Mouse (Mus musculus): ENCODE data around the gene Hist1h2bn.

The Hist1h2bn gene

GRCm38 (mm10) chr13:21729544-21729943, 24.4 kb upstream of the Hist1h2bn start:
- DNase-seq: no peak

GRCm38 (mm10) chr13:21733466-21733865, 20.5 kb upstream of the Hist1h2bn start:
- DNase-seq: no peak

GRCm38 (mm10) chr13:21734010-21734905, 19.7 kb upstream of the Hist1h2bn start:
- peak; percentile 63 to 80 for DNase-seq

GRCm38 (mm10) chr13:21734906-21735767, 18.8 kb upstream of the Hist1h2bn start, which contains the start of gene Hist1h4j:
Gene Hist1h4j, plus strand, starts transcription at chr13:21735064.
- peak; percentile 76 to 77 for DNase-seq

- no peak for DNase-seq
Observed at GRCm38 (mm10) chr13:21745006-21745405, 8.9 kb upstream of the Hist1h2bn start.

- DNase-seq: no peak
Observed at GRCm38 (mm10) chr13:21749387-21750158, 4.3 kb upstream of the Hist1h2bn start.

GRCm38 (mm10) chr13:21750159-21751017, 3.5 kb upstream of the Hist1h2bn start, which contains the start of gene Hist1h4k:
Gene Hist1h4k, minus strand, starts transcription at chr13:21750505.
- peak; percentile 93 to 95 for DNase-seq

- DNase-seq: no peak
Observed at GRCm38 (mm10) chr13:21751417-21751816, 2.5 kb upstream of the Hist1h2bn start.

GRCm38 (mm10) chr13:21751827-21752226, 2.1 kb upstream of the Hist1h2bn start:
- DNase-seq: no peak

- DNase-seq: no peak
Observed at GRCm38 (mm10) chr13:21752356-21752755, 1.6 kb upstream of the Hist1h2bn start.

GRCm38 (mm10) chr13:21753051-21753523, 836 bp upstream of the Hist1h2bn start:
- no peak for DNase-seq

- DNase-seq: peak in 1 of 2 experiments; percentile 15
Observed at GRCm38 (mm10) chr13:21754294-21755001, 525 bp downstream of the Hist1h2bn start.

GRCm38 (mm10) chr13:21755707-21756106, 1.8 kb downstream of the Hist1h2bn start:
- DNase-seq: no peak

- DNase-seq: peak; percentile 52 to 68
Observed at GRCm38 (mm10) chr13:21778814-21779766, 25.2 kb downstream of the Hist1h2bn start.

GRCm38 (mm10) chr13:21779767-21780731, 26.1 kb downstream of the Hist1h2bn start, which contains the start of gene Hist1h1b:
Gene Hist1h1b, minus strand, starts transcription at chr13:21780625.
- DNase-seq: peak; percentile 74 to 75

- DNase-seq: no peak
Observed at GRCm38 (mm10) chr13:21781021-21781555, 27.2 kb downstream of the Hist1h2bn start.

GRCm38 (mm10) chr13:21781639-21782038, 27.7 kb downstream of the Hist1h2bn start:
- no peak for DNase-seq
